Mouse (Mus musculus) central nervous system, embryonic 11.5 days (tissue): ENCODE measurements around the gene Angel2. TPM values are rescaled to one million over a fixed set of nuclear protein-coding genes. Genes with fewer than 3 reads are reported as not detected.

Experiments
- polyA plus RNA-seq: library from polyadenylated mRNA; depleted of rRNA; stranded (reverse); fragments of >200 nt; gene quantifications from 2 replicates; pipeline ENCODE4 v1.2.3, GENCODE M21; 2012; rRNA removed

Gene Angel2
- polyA plus RNA-seq: 39.6 and 61.2 TPM in 2 replicates

GRCm38 (mm10) chr1:190924812-190925211 is at the start of gene Angel2:
Angel2 (plus strand) TSS chr1:190925112.

GRCm38 (mm10) chr1:190911415-190912123 is 13.3 kb upstream of the Angel2 start, which contains the start of gene Rps6kc1:
Rps6kc1 (minus strand) TSS chr1:190911770.

GRCm38 (mm10) chr1:190979100-190979563 is 54.2 kb downstream of the Angel2 start, which contains the start of gene Vash2:
Vash2 (minus strand) TSS chr1:190979296.

Other genes with a start within 250 kb of the Angel2 start
- 16.1 and 17.5 TPM in 2 replicates for gene Rps6kc1, start 13.3 kb upstream of the Angel2 start, polyA plus RNA-seq
- 30.2 and 37.2 TPM in 2 replicates for gene Vash2, start 54.2 kb downstream of the Angel2 start, polyA plus RNA-seq
- 14.6 and 21.7 TPM in 2 replicates for gene Flvcr1, start 101.0 kb downstream of the Angel2 start, polyA plus RNA-seq
- not detected in 2 replicates for gene Spata45, start 111.5 kb downstream of the Angel2 start, polyA plus RNA-seq
- gene Tatdn3, start 137.8 kb downstream of the Angel2 start, polyA plus RNA-seq: 24.7 and 25.1 TPM in 2 replicates
- gene Nsl1, start 137.9 kb downstream of the Angel2 start, polyA plus RNA-seq: 29.0 and 38.6 TPM in 2 replicates
- 5.3 and 8.0 TPM in 2 replicates for gene Batf3, start 172.7 kb downstream of the Angel2 start, polyA plus RNA-seq
- not detected in 2 replicates for gene Fam71a, start 239.7 kb downstream of the Angel2 start, polyA plus RNA-seq